7 mouse cellular contexts compared by ENCODE assay signal in genomic region chr7:105810280-105810876, GRCm38 (mm10). TPM values are rescaled to one million over a fixed set of nuclear protein-coding genes. Genes with fewer than 3 reads are reported as not detected.
DNase-seq lines count a peak whose midpoint lies in the region; ATAC-seq and TF ChIP-seq lines count a peak whose summit lies in the region.

No protein-coding gene starts in this region.

- H3K9me3 ChIP-seq in heart, postnatal 0 days (replicated peaks; ENCODE audit: control insufficient read depth, low read length), result 0 out of 2 replicates have a peak, but pooled peaks cover 3% of the 10 kb centered on the region
- no peaks in the 10 kb centered on the region for H3K9me3 ChIP-seq in midbrain, embryonic 10.5 days (replicated peaks)

- TF ChIP-seq EP300 in heart, postnatal 0 days (IDR thresholded peaks at IDR 0.05; ENCODE audit: low read depth), result no peak

- ATAC-seq in heart, postnatal 0 days (ENCODE audit: insufficient read depth, low read depth), result peak; percentile 31

- H3K4me2 ChIP-seq in heart, postnatal 0 days (ENCODE audit: low read depth, low read length), result peak overlapping the region; percentile 94

- peak; percentile 28 to 34 for DNase-seq in left cerebral cortex, adult 8-10 months (ENCODE audit: low spot score in 2 of 2)
- DNase-seq in left cerebral cortex, postnatal 4 days, result no peak
- no peak for DNase-seq in heart, postnatal 0 days (ENCODE audit: low spot score)
- no peak for DNase-seq in midbrain, embryonic 10.5 days (ENCODE audit: low spot score)
- no peak for DNase-seq in adrenal gland, adult 2 months
- DNase-seq in cerebellum, postnatal 36 days, result no peak

- WGBS in heart, postnatal 0 days, result 4% methylated on average over 37 of the region's 37 CpGs
- 7% methylated on average over 37 of the region's 37 CpGs for WGBS in midbrain, embryonic 10.5 days

- no peak for TF ChIP-seq CTCF in heart, postnatal 0 days (IDR thresholded peaks at IDR 0.05; ENCODE audit: low read depth)

- H3K27me3 ChIP-seq in heart, postnatal 0 days (ENCODE audit: control insufficient read depth, insufficient read depth, low read length), result no peaks in the 10 kb centered on the region
- no peaks in the 10 kb centered on the region for H3K27me3 ChIP-seq in midbrain, embryonic 10.5 days (ENCODE audit: low read depth, poor library complexity, severe bottlenecking)

- intact Hi-C loops in left cerebral cortex, postnatal 4 days (cut with DNase I), result loop anchor here (5.0 to 10.0 kb wide), 2 partner anchors 258 to 1234 kb away; partner anchors contain the start of gene Smpd1

- peak overlapping the region; percentile 94 for H3K9ac ChIP-seq in heart, postnatal 0 days (replicated peaks; ENCODE audit: low read depth, low read length)

- H3K4me3 ChIP-seq in brown adipose tissue, adult 24 weeks (ENCODE audit: insufficient read depth, low read depth, low read length), result peak overlapping the region; percentile 96
- H3K4me3 ChIP-seq in heart, postnatal 0 days (ENCODE audit: low read depth, low read length), result peak overlapping the region; percentile 78
- peak overlapping the region; percentile 83 for H3K4me3 ChIP-seq in midbrain, embryonic 10.5 days

- peaks cover 14% of the 10 kb centered on the region; the same call in 1 of the 2 replicates for H3K36me3 ChIP-seq in heart, postnatal 0 days (replicated peaks; ENCODE audit: control insufficient read depth, insufficient read depth, low read length)
- H3K36me3 ChIP-seq in midbrain, embryonic 10.5 days, result peaks cover 28% of the 10 kb centered on the region

- peaks cover 18% of the 10 kb centered on the region for H3K4me1 ChIP-seq in brown adipose tissue, adult 24 weeks (ENCODE audit: control insufficient read depth, insufficient read depth, insufficient read length, low read length)
- H3K4me1 ChIP-seq in heart, postnatal 0 days (ENCODE audit: control insufficient read depth, insufficient read depth), result peaks cover 14% of the 10 kb centered on the region
- H3K4me1 ChIP-seq in midbrain, embryonic 10.5 days, result peaks cover 12% of the 10 kb centered on the region

- peak overlapping the region; percentile 99 for H3K27ac ChIP-seq in brown adipose tissue, adult 24 weeks (replicated peaks; ENCODE audit: low read depth, low read length)
- H3K27ac ChIP-seq in heart, postnatal 0 days (ENCODE audit: low read depth), result peak overlapping the region; percentile 87
- peak overlapping the region; percentile 95 for H3K27ac ChIP-seq in midbrain, embryonic 10.5 days (replicated peaks)

RNA-seq across cellular contexts. Expression of gene Mrpl17, which starts 0.5 kb away (rescaled TPM):
- total RNA-seq in left cerebral cortex, adult 8-10 months (2022), result 100 to 1,000 TPM in 3 of 4 experiments, 10 to 100 TPM in 1; 89.9 to 106 (median 102) TPM
- 10 to 100 TPM; 76.5 to 87.4 TPM for total RNA-seq in left cerebral cortex, postnatal 4 days (2021)
- 175 and 225 TPM in 2 replicates for polyA plus RNA-seq in brown adipose tissue, adult 24 weeks (2012; ENCODE audit: insufficient read depth, insufficient read length, missing spikeins)
- total RNA-seq in heart, postnatal 0 days (2014; rRNA removed; ENCODE audit: low replicate concordance), result 18.6 and 46.1 TPM in 2 replicates
- 207 and 217 TPM in 2 replicates for polyA plus RNA-seq in heart, postnatal 0 days (2015; fragmentation: Nextera tagmentation; extraction: Ambion mirVana)
- 293 and 320 TPM in 2 replicates for polyA plus RNA-seq in midbrain, embryonic 10.5 days (2016; fragmentation: Nextera tagmentation; extraction: Ambion mirVana)
- 100 to 1,000 TPM; 176 to 221 TPM for total RNA-seq in adrenal gland, adult 2 months (2021)
- polyA plus RNA-seq in adrenal gland, adult 2 months (2012; rRNA removed), result 252 and 278 TPM in 2 replicates

RNA-seq across cellular contexts. Expression of gene Dchs1, which starts 22.9 kb away (rescaled TPM):
- total RNA-seq in left cerebral cortex, adult 8-10 months (2022), result 10 to 100 TPM in 1 of 4 experiments, 1 to 10 TPM in 3; 9.1 to 10.2 (median 9.5) TPM
- total RNA-seq in left cerebral cortex, postnatal 4 days (2021), result 10 to 100 TPM; 84.6 to 90.6 TPM
- polyA plus RNA-seq in brown adipose tissue, adult 24 weeks (2012; ENCODE audit: insufficient read depth, insufficient read length, missing spikeins), result 0.55 and 0.71 TPM in 2 replicates
- 19.3 and 27.2 TPM in 2 replicates for total RNA-seq in heart, postnatal 0 days (2014; rRNA removed; ENCODE audit: low replicate concordance)
- polyA plus RNA-seq in heart, postnatal 0 days (2015; fragmentation: Nextera tagmentation; extraction: Ambion mirVana), result 1.9 and 2.1 TPM in 2 replicates
- polyA plus RNA-seq in midbrain, embryonic 10.5 days (2016; fragmentation: Nextera tagmentation; extraction: Ambion mirVana), result 6.7 and 10.1 TPM in 2 replicates
- total RNA-seq in adrenal gland, adult 2 months (2021), result 1 to 10 TPM; 4.4 to 8.2 TPM
- 8.2 and 9.5 TPM in 2 replicates for polyA plus RNA-seq in adrenal gland, adult 2 months (2012; rRNA removed)

RNA-seq across cellular contexts. Expression of gene Tpp1, which starts 58.3 kb away (rescaled TPM):
- 10 to 100 TPM; 62.2 to 81.2 (median 67.1) TPM for total RNA-seq in left cerebral cortex, adult 8-10 months (2022)
- total RNA-seq in left cerebral cortex, postnatal 4 days (2021), result 10 to 100 TPM; 16.0 to 24.7 TPM
- 64.0 and 83.2 TPM in 2 replicates for polyA plus RNA-seq in brown adipose tissue, adult 24 weeks (2012; ENCODE audit: insufficient read depth, insufficient read length, missing spikeins)
- 89.7 and 99.9 TPM in 2 replicates for total RNA-seq in heart, postnatal 0 days (2014; rRNA removed; ENCODE audit: low replicate concordance)
- 54.8 and 61.2 TPM in 2 replicates for polyA plus RNA-seq in heart, postnatal 0 days (2015; fragmentation: Nextera tagmentation; extraction: Ambion mirVana)
- polyA plus RNA-seq in midbrain, embryonic 10.5 days (2016; fragmentation: Nextera tagmentation; extraction: Ambion mirVana), result 66.1 and 66.9 TPM in 2 replicates
- 100 to 1,000 TPM; 113 to 129 TPM for total RNA-seq in adrenal gland, adult 2 months (2021)
- 200 and 305 TPM in 2 replicates for polyA plus RNA-seq in adrenal gland, adult 2 months (2012; rRNA removed)

Comparison
In these comparisons a context has a peak if more than half of its experiments do, and no peak if none do; other contexts are left out.
1. DNase-seq: peak in left cerebral cortex, adult 8-10 months (2 of 2); none in left cerebral cortex, postnatal 4 days (single experiment), heart, postnatal 0 days (single experiment), midbrain, embryonic 10.5 days (single experiment), adrenal gland, adult 2 months (single experiment) and cerebellum, postnatal 36 days (0 of 2).
2. Peak in every context shown above with its lines, with median percentiles within 50 percentile points of each other: H3K27ac ChIP-seq and H3K4me3 ChIP-seq.